Mouse (Mus musculus) MEL (cell line): ENCODE data around the gene Dis3l2. TPM values are rescaled to one million over a fixed set of nuclear protein-coding genes. Genes with fewer than 3 reads are reported as not detected.

Source experiments
- DNase-seq: peaks from one replicate; pipeline ENCODE4 v3.0.0; 2011; ENCODE audit warnings: low read depth, low spot score
- H3K27ac ChIP-seq: 2 replicates; pipeline ENCODE4 v1.5.1; 2012; ENCODE audit warnings: low read depth, mild to moderate bottlenecking, control low read depth, low read length, moderate library complexity; ENCODE audit not compliant: control insufficient read depth
- H3K27me3 ChIP-seq, 2 experiments: fragments of 150-350 bp in 1 of 2; sonication (generic) in 1 of 2; 2 replicates each; pipeline ENCODE4 v1.6.1; 2012; ENCODE audit warnings: low read length in 2 of 2, mild to moderate bottlenecking in 2 of 2, improper control_type of control experiment in 1 of 2, moderate library complexity in 1 of 2; ENCODE audit not compliant: insufficient read depth in 2 of 2, control insufficient read depth in 1 of 2
- H3K36me3 ChIP-seq, 2 experiments: 2 replicates each; pipeline ENCODE4 v1.6.1; 2012 to 2014; ENCODE audit warnings: low read length in 2 of 2, improper control_type of control experiment in 1 of 2, inconsistent platforms in 1 of 2, mild to moderate bottlenecking in 1 of 2; ENCODE audit not compliant: insufficient read depth in 2 of 2, control insufficient read depth in 1 of 2
- H3K4me1 ChIP-seq, 2 experiments: fragments of 150-350 bp in 1 of 2; sonication (generic) in 1 of 2; 2 replicates each; pipeline ENCODE4 v1.6.1; 2012; ENCODE audit warnings: low read length in 2 of 2, improper control_type of control experiment in 1 of 2, mild to moderate bottlenecking in 1 of 2; ENCODE audit not compliant: insufficient read depth in 2 of 2, control insufficient read depth in 1 of 2
- H3K4me3 ChIP-seq, 2 experiments: fragments of 150-350 bp in 1 of 2; sonication (generic) in 1 of 2; 2 replicates each; pipeline ENCODE4 v1.5.1; 2012; ENCODE audit warnings: low read depth in 2 of 2, low read length in 2 of 2, mild to moderate bottlenecking in 2 of 2, moderate library complexity in 2 of 2, control low read depth in 1 of 2, improper control_type of control experiment in 1 of 2; ENCODE audit not compliant: control insufficient read depth in 1 of 2, insufficient read depth in 1 of 2
- H3K79me2 ChIP-seq: 2 replicates; pipeline ENCODE4 v1.6.1; 2012; ENCODE audit warnings: mild to moderate bottlenecking, low read length, moderate library complexity; ENCODE audit not compliant: control insufficient read depth, poor library complexity, insufficient read depth
- H3K9ac ChIP-seq: 2 replicates; pipeline ENCODE4 v1.6.1; 2012; ENCODE audit warnings: low read depth, mild to moderate bottlenecking, control low read depth, low read length, moderate library complexity; ENCODE audit not compliant: control insufficient read depth, poor library complexity, severe bottlenecking
- H3K9me3 ChIP-seq: fragments of 150-350 bp; sonication (generic); replicated peaks from 2 replicates; pipeline ENCODE4 v1.6.1; 2012; ENCODE audit warnings: mild to moderate bottlenecking, low read length, improper control_type of control experiment, moderate library complexity; ENCODE audit not compliant: insufficient read depth
- CTCF ChIP-seq, 3 experiments: IDR thresholded peaks in 2 of 3; conservative IDR thresholded peaks in 1 of 3; 2 replicates each; pipeline ENCODE4 v1.5.1; 2011 to 2012; ENCODE audit warnings: low read length in 3 of 3, low read depth in 2 of 3, mild to moderate bottlenecking in 2 of 3, improper control_type of control experiment in 1 of 3, inconsistent platforms in 1 of 3, mixed read lengths in 1 of 3, moderate library complexity in 1 of 3; ENCODE audit not compliant: control insufficient read depth in 1 of 3, insufficient read depth in 1 of 3, poor library complexity in 1 of 3, severe bottlenecking in 1 of 3
- E2F4 ChIP-seq: IDR thresholded peaks from 2 replicates; pipeline ENCODE4 v1.6.1; 2011; ENCODE audit warnings: low read depth, low read length, improper control_type of control experiment, borderline replicate concordance
- ELF1 ChIP-seq: IDR thresholded peaks from 2 replicates; pipeline ENCODE4 v1.6.1; 2014; ENCODE audit warnings: low read depth, mild to moderate bottlenecking, inconsistent platforms, low read length, improper control_type of control experiment, moderate library complexity
- ETS1 ChIP-seq: IDR thresholded peaks from 2 replicates; pipeline ENCODE4 v1.6.1; 2012; ENCODE audit warnings: low read depth, mild to moderate bottlenecking, inconsistent platforms, low read length, improper control_type of control experiment, moderate library complexity
- GABPA ChIP-seq: IDR thresholded peaks from 2 replicates; pipeline ENCODE4 v1.6.1; 2012; ENCODE audit warnings: low read depth, mild to moderate bottlenecking, inconsistent platforms, low read length, improper control_type of control experiment, moderate library complexity
- GATA1 ChIP-seq: IDR thresholded peaks from 2 replicates; pipeline ENCODE4 v1.6.1; 2011; ENCODE audit warnings: low read depth, low read length, improper control_type of control experiment
- HCFC1 ChIP-seq: IDR thresholded peaks from 2 replicates; pipeline ENCODE4 v1.6.1; 2012; ENCODE audit warnings: low read depth, mild to moderate bottlenecking, inconsistent platforms, low read length, improper control_type of control experiment, moderate library complexity
- KAT2A ChIP-seq: conservative IDR thresholded peaks from 2 replicates; pipeline ENCODE4 v1.6.1; 2012; ENCODE audit warnings: low read depth, low read length, improper control_type of control experiment, inconsistent platforms
- MAX ChIP-seq: IDR thresholded peaks from 2 replicates; pipeline ENCODE4 v1.6.1; 2011; ENCODE audit warnings: low read length, improper control_type of control experiment
- MAZ ChIP-seq: IDR thresholded peaks from 2 replicates; pipeline ENCODE4 v1.6.1; 2012; ENCODE audit warnings: low read depth, mild to moderate bottlenecking, inconsistent platforms, low read length, improper control_type of control experiment
- MEF2A ChIP-seq: IDR thresholded peaks from 2 replicates; pipeline ENCODE4 v1.6.1; 2014; ENCODE audit warnings: low read depth, mild to moderate bottlenecking, inconsistent platforms, low read length, improper control_type of control experiment; ENCODE audit not compliant: poor library complexity, insufficient replicate concordance, severe bottlenecking; ENCODE audit errors: extremely low read depth
- MXI1 ChIP-seq: IDR thresholded peaks from 2 replicates; pipeline ENCODE4 v1.6.1; 2011; ENCODE audit warnings: mild to moderate bottlenecking, low read depth, low read length, improper control_type of control experiment
- MYB ChIP-seq: IDR thresholded peaks from 2 replicates; pipeline ENCODE4 v1.6.1; 2011; ENCODE audit warnings: mild to moderate bottlenecking, low read depth, low read length, improper control_type of control experiment
- NELFE ChIP-seq: IDR thresholded peaks from 2 replicates; pipeline ENCODE4 v1.6.1; 2011; ENCODE audit warnings: low read depth, low read length, improper control_type of control experiment
- NRF1 ChIP-seq: IDR thresholded peaks from 2 replicates; pipeline ENCODE4 v1.6.1; 2014; ENCODE audit warnings: low read depth, mild to moderate bottlenecking, inconsistent platforms, low read length, improper control_type of control experiment, moderate library complexity; ENCODE audit not compliant: poor library complexity, insufficient read depth, severe bottlenecking
- POLR2AphosphoS2 ChIP-seq: IDR thresholded peaks from 2 replicates; pipeline ENCODE4 v1.6.1; 2011; ENCODE audit warnings: low read length, improper control_type of control experiment
- RAD21 ChIP-seq: IDR thresholded peaks from 2 replicates; pipeline ENCODE4 v1.6.1; 2011; ENCODE audit warnings: mild to moderate bottlenecking, low read depth, low read length, improper control_type of control experiment
- SIN3A ChIP-seq: IDR thresholded peaks from 2 replicates; pipeline ENCODE4 v1.6.1; 2012; ENCODE audit warnings: low read length, improper control_type of control experiment, inconsistent platforms
- TCF12 ChIP-seq: IDR thresholded peaks from 2 replicates; pipeline ENCODE4 v1.6.1; 2014; ENCODE audit warnings: low read depth, mild to moderate bottlenecking, inconsistent platforms, low read length, improper control_type of control experiment, moderate library complexity
- UBTF ChIP-seq: IDR thresholded peaks from 2 replicates; pipeline ENCODE4 v1.6.1; 2012; ENCODE audit warnings: low read depth, mild to moderate bottlenecking, inconsistent platforms, low read length, improper control_type of control experiment, moderate library complexity, borderline replicate concordance; ENCODE audit not compliant: insufficient read depth
- ZKSCAN1 ChIP-seq: IDR thresholded peaks from 2 replicates; pipeline ENCODE4 v1.6.1; 2012; ENCODE audit warnings: low read depth, mild to moderate bottlenecking, inconsistent platforms, low read length, improper control_type of control experiment, moderate library complexity
- polyA plus RNA-seq, 2 experiments: library from polyadenylated mRNA; stranded (reverse) in 1 of 2; unstranded in 1 of 2; fragments of >175 nt in 1 of 2; fragments of >200 nt in 1 of 2; gene quantifications; 2 replicates each; pipeline versions ENCODE4 v1.2.1 to v1.2.4; 2012; ENCODE audit warnings: low replicate concordance in 2 of 2, low read depth in 1 of 2; ENCODE audit not compliant: insufficient read length in 2 of 2, insufficient read depth in 1 of 2, missing spikeins in 1 of 2
- total RNA-seq: library from RNA; depleted of rRNA; stranded (reverse); fragments of 300-350 nt; gene quantifications from 2 replicates; pipeline ENCODE4 v1.2.3, GENCODE M21; 2012

Gene Dis3l2
- total and polyA plus RNA-seq, 3 experiments, result 16.9 to 17.3 TPM; not detected in 1

- Histone ChIP-seq H3K4me1 (no peaks in the 10 kb centered on the region), H3K27ac (no peak overlapping the region), H3K27me3 (no peaks in the 10 kb centered on the region), H3K9ac (no peak overlapping the region), H3K79me2 (no peaks in the 10 kb centered on the region), H3K4me3 (no peak overlapping the region), H3K9me3 (no peaks in the 10 kb centered on the region), H3K36me3 (no peaks in the 10 kb centered on the region)
- DNase-seq, result no peak
- TF ChIP-seq KAT2A (no peak), CTCF (IDR thresholded peaks at IDR 0.05 in 2 of 3, conservative IDR thresholded peaks at IDR 0.05 in 1 of 3; ENCODE audit: control insufficient read depth in 1 of 3, insufficient read depth in 1 of 3, low read depth in 2 of 3, low read length in 3 of 3, poor library complexity in 1 of 3, severe bottlenecking in 1 of 3) (no peak), MYB (no peak), UBTF (no peak), HCFC1 (no peak), NELFE (no peak), GATA1 (no peak), NRF1 (no peak), MAZ (no peak), E2F4 (no peak), RAD21 (no peak), POLR2AphosphoS2 (no peak), SIN3A (no peak), ETS1 (no peak), MAX (no peak), GABPA (no peak), ELF1 (no peak), MEF2A (no peak), ZKSCAN1 (no peak)
Observed at GRCm38 (mm10) chr1:87050700-87051099, 347.1 kb downstream of the Dis3l2 start.

DNA sequence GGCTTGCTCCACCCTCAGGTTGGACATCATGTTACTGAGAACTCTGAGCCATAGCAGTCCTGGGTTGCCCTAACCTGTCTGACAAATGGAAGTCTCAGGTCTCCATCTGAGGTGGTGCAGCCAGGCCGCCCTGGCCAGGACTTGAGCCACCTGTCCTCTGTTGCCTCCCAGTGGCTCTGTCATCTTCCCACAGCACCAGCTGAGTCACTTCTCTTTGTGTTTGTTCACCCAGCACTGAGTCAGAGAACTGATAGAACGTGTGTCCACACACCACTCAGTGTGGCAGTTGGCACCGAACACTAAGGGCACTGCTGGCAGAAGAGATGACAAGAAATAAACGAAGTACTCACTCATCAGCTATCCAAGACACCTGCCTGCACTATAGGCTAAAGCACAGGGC, 347.8 kb downstream of the Dis3l2 start:
- H3K9ac ChIP-seq, result no peak overlapping the region
- no peak overlapping the region for H3K27ac ChIP-seq
- H3K9me3 ChIP-seq, result no peaks in the 10 kb centered on the region
- H3K4me3 ChIP-seq, result no peak overlapping the region
- TF ChIP-seq MXI1, result no peak
- TF ChIP-seq GATA1, result no peak
- TF ChIP-seq KAT2A, result no peak
- no peak for TF ChIP-seq E2F4
- no peak for TF ChIP-seq RAD21
- TF ChIP-seq TCF12, result no peak
- TF ChIP-seq MEF2A, result no peak
- no peak for TF ChIP-seq ETS1
- TF ChIP-seq, all 39 proteins: peak for 0
- no peaks in the 10 kb centered on the region for H3K79me2 ChIP-seq
- no peaks in the 10 kb centered on the region for H3K4me1 ChIP-seq
- H3K27me3 ChIP-seq, result no peaks in the 10 kb centered on the region
- DNase-seq, result no peak
- no peaks in the 10 kb centered on the region for H3K36me3 ChIP-seq
